Mouse (Mus musculus) urinary bladder, postnatal 14 days (tissue): ENCODE results near the gene Iqcf3.
A peak's percentile ranks its signal among the peaks of the same experiment; 100 is the strongest.

ENCODE experiments used
- DNase-seq: peaks from one replicate; pipeline ENCODE4 v3.0.0; 2021; ENCODE audit warnings: low spot score

Iqcf3 gene

GRCm38 (mm10) chr9:106454071-106454761, 107.2 kb downstream of the Iqcf3 start:
- DNase-seq: no peak

GRCm38 (mm10) chr9:106453271-106454070, 108.0 kb downstream of the Iqcf3 start, which contains the start of gene Pcbp4:
Gene Pcbp4 (plus strand): TSS chr9:106453291.
- peak; percentile 49 for DNase-seq
